Mouse (Mus musculus) brain, embryonic 14.5 days (tissue): ENCODE data around the gene Rhoa.
A peak's percentile ranks its signal among the peaks of the same experiment; 100 is the strongest.

Experiments
- CTCF ChIP-seq: fragments of 200-500 bp; IDR thresholded peaks from 2 replicates; pipeline ENCODE4 v1.5.1; 2012; ENCODE audit warnings: inconsistent platforms, mild to moderate bottlenecking, moderate library complexity, borderline replicate concordance; ENCODE audit not compliant: insufficient read depth, insufficient read length; ENCODE audit errors: extremely low read depth
- POLR2A ChIP-seq: fragments of 200-500 bp; IDR thresholded peaks from 2 replicates; pipeline ENCODE4 v1.6.1; 2012; ENCODE audit warnings: mild to moderate bottlenecking, inconsistent platforms, borderline replicate concordance; ENCODE audit not compliant: poor library complexity, insufficient read depth, insufficient read length, severe bottlenecking; ENCODE audit errors: extremely low read depth

DNA sequence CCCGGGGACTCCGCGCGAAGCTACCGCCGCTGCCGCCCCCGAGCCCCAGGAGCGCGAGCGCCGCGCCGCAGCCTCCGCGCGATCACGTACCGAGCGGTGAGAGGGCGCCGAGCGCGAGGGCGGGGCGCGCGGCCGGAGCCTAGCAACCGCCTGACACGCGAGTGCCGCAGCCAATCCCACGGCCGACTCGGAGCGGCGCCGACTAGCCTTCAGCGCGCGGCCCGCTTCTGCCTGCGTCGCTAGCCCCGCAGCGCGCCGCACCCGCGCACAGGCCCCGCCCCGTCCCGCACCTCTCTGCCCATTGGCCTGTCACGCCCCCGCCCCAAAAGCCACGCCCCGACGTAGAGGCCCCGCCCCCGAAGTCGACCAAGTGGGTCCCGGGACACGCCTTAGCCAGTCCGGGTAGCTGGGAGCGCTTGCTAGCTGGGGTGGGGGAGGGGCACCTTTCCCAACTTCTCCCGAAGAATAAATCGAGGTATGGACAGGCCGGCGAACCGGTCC, 42.2 kb upstream of the Rhoa start, which contains the start of gene Dag1:
- TF ChIP-seq CTCF (no peak), POLR2A (peak; percentile 92)
